Mouse (Mus musculus): ENCODE data around the gene Ddx19a. TPM values are rescaled to one million over a fixed set of nuclear protein-coding genes. Genes with fewer than 3 reads are reported as not detected.

Gene Ddx19a
- total RNA-seq (2023), result 72.2 to 82.0 TPM (median 80.5 TPM) in 4 replicates

DNA sequence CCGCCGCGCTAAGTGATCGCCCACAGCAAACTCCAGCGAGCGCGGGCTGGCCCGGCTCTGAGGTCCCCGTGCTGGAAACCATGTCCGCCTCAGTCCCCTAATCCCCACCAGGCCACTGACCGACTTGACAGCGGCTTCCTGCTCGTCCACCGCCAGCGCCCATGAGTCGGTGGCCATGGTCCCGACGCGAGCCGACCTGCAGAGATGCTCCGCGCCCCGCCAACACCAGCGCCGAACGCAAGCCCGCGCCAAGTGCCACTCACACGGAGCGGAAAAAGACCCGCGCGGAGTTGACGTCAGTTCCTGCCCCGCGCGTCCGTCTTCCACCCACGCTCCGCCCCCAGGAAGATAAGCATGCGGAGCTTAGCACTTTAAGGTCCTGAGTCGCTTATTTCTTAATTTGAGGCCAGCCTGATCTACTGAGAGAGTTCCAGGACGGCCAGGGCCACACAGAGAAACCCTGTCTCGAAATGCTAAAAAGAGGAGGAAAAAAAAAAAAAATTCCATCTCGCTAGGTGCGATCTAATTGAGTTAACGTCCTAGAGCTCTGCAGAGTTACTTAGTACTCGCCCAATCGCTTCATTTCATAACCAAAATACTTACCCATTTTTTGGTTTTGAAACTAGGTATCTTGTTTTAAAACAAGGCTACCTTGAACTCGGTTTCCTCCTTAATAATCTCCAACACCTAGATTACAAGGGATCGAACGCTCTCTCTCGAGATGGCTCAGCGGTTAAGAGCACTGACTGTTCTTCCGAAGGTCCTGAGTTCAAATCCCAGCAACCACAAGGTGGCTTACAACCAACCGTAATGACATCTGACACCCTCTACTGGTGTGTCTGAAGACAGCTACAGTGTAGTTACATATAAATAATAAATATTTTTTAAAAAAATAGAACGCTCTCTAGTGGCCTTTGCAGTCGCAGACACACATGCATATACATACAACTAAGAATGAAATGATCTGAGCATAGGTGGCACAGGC lies at the start of gene Ddx19a:
Ddx19a (minus strand) TSS at position 254 of the 985 bp plus-strand sequence.

GRCm38 (mm10) chr8:111032916-111033315 lies 35.3 kb upstream of the Ddx19a start, which contains the start of gene Aars:
Gene Aars, plus strand, starts transcription at chr8:111033144.

GRCm38 (mm10) chr8:111031572-111031971 lies 34.0 kb upstream of the Ddx19a start, which contains the start of gene Ddx19b:
Gene Ddx19b, minus strand, starts transcription at chr8:111031751.

Other genes with a start within 250 kb of the Ddx19a start
- not detected in 4 replicates for gene Il34, start 191.9 kb downstream of the Ddx19a start, total RNA-seq (2023)
- 62.3 to 72.4 TPM (median 68.4 TPM) in 4 replicates for gene Cog4, start 151.2 kb downstream of the Ddx19a start, total RNA-seq (2023)
- 181 to 187 TPM (median 184 TPM) in 4 replicates for gene Sf3b3, start 151.0 kb downstream of the Ddx19a start, total RNA-seq (2023)
- 14.0 to 17.4 TPM (median 16.4 TPM) in 4 replicates for gene Fuk, start 95.3 kb downstream of the Ddx19a start, total RNA-seq (2023)
- 23.6 to 29.5 TPM (median 27.0 TPM) in 4 replicates for gene St3gal2, start 77.9 kb downstream of the Ddx19a start, total RNA-seq (2023)
- gene Ddx19b, start 34.0 kb upstream of the Ddx19a start, total RNA-seq (2023), result 17.9 to 19.5 TPM (median 19.2 TPM) in 4 replicates
- gene Aars, start 35.3 kb upstream of the Ddx19a start, total RNA-seq (2023), result 41.5 to 51.6 TPM (median 44.6 TPM) in 4 replicates
- 8.2 to 10.0 TPM (median 8.9 TPM) in 4 replicates for gene Exosc6, start 58.5 kb upstream of the Ddx19a start, total RNA-seq (2023)
- gene Clec18a, start 94.6 kb upstream of the Ddx19a start, total RNA-seq (2023), result not detected in 4 replicates
- gene Pdpr, start 96.8 kb upstream of the Ddx19a start, total RNA-seq (2023), result 21.2 to 25.3 TPM (median 22.4 TPM) in 4 replicates